ENCODE assay signal across 25 mouse cellular contexts in the genomic region with DNA sequence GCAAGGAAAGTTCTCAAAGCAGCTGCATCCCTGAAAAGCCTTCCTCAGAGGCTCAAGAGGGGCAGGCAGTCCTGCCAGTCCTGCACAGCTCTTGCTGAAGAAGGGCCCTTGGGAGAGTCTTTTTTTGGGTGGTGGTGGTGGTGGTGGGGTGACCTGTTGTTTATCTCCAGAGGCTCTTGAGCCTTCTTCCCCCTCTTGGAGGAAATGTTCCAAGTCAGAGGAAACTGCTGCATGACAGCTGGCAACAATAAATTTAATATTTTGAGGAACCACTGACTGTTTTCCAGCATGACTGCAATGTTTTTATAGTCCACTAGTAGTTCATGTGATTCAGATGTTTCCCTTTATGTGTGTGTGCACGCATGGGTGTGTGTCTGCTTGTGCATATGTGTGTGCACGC.
DNase-seq lines count a peak whose midpoint lies in the region; ATAC-seq and TF ChIP-seq lines count a peak whose summit lies in the region.
"Had no signal": no experiment of that assay in that cellular context is flagged by ENCODE, and none has a peak within 500 bp of the region (broad histone marks: within the 10 kb centered on the region; RNA-seq: fewer than 3 reads in every experiment).

No protein-coding gene starts in this region.

- peak; percentile 19 for DNase-seq in liver, adult 2 months (ENCODE audit: extremely low read depth, low read depth, low spot score)
- DNase-seq in liver: no peak
- DNase-seq in lung, adult 18-20 months: no peak
- DNase-seq: adrenal gland, postnatal 10 days; B cell, adult 2 months; cerebellum, adult 11-12 months; cerebellum, adult 9-11 months; gastrocnemius, postnatal 10 days; kidney, adult 18-20 months; kidney, postnatal 14 days; layer of hippocampus, adult 9-11 months; midbrain, embryonic 14.5 days; right cerebral cortex, postnatal 25 days had no signal

- no peaks in the 10 kb centered on the region for H3K79me2 ChIP-seq in liver, adult 2 months (ENCODE audit: control insufficient read depth, insufficient read depth, low read length)

- no peak overlapping the region for H3K4me2 ChIP-seq in kidney, embryonic 16.5 days (replicated peaks; ENCODE audit: low read depth, low read length)
- H3K4me2 ChIP-seq: embryonic facial prominence, embryonic 13.5 days; heart, embryonic 12.5 days; limb, embryonic 13.5 days; lung, embryonic 15.5 days; stomach, embryonic 15.5 days had no signal

- H3K27ac ChIP-seq in liver, adult 2 months (replicated peaks; ENCODE audit: insufficient read depth, low read depth, low read length): no peak overlapping the region
- peak overlapping the region; percentile 93 for H3K27ac ChIP-seq in bone marrow macrophage, adult 2 months (ENCODE audit: insufficient read depth, low read depth, low read length)
- no peak overlapping the region for H3K27ac ChIP-seq in kidney, embryonic 16.5 days (ENCODE audit: low read length)
- H3K27ac ChIP-seq: embryonic facial prominence, embryonic 13.5 days; limb, embryonic 13.5 days; liver, embryonic 14.5 days; lung, embryonic 15.5 days; stomach, embryonic 15.5 days had no signal

- TF ChIP-seq CTCF in liver, adult 2 months (IDR thresholded peaks at IDR 0.05; ENCODE audit: low read depth, low read length): no peak
- TF ChIP-seq CTCF in bone marrow macrophage, adult 2 months (IDR thresholded peaks at IDR 0.05; ENCODE audit: low read depth, low read length): no peak

- H3K27me3 ChIP-seq in liver, adult 2 months (ENCODE audit: control insufficient read depth, insufficient read depth, low read length): no peaks in the 10 kb centered on the region
- H3K27me3 ChIP-seq in kidney, embryonic 16.5 days (ENCODE audit: insufficient read depth, low read length): no peaks in the 10 kb centered on the region
- H3K27me3 ChIP-seq: CH12.LX; embryonic facial prominence, embryonic 13.5 days; heart, embryonic 12.5 days; limb, embryonic 13.5 days; lung, embryonic 15.5 days; stomach, embryonic 15.5 days had no signal

- H3K4me3 ChIP-seq in liver, adult 2 months (ENCODE audit: insufficient read depth, low read depth, low read length): no peak overlapping the region
- H3K4me3 ChIP-seq in bone marrow macrophage, adult 2 months (ENCODE audit: insufficient read depth, low read length): no peak overlapping the region
- H3K4me3 ChIP-seq in kidney, embryonic 16.5 days (ENCODE audit: low read length): no peak overlapping the region
- H3K4me3 ChIP-seq: embryonic facial prominence, embryonic 13.5 days; heart, embryonic 12.5 days; limb, embryonic 13.5 days; lung, embryonic 15.5 days; stomach, embryonic 15.5 days had no signal

- H3K9me3 ChIP-seq in kidney, embryonic 16.5 days (ENCODE audit: low read length): no peaks in the 10 kb centered on the region
- H3K9me3 ChIP-seq: embryonic facial prominence, embryonic 13.5 days; heart, embryonic 12.5 days; limb, embryonic 13.5 days; lung, embryonic 15.5 days; stomach, embryonic 15.5 days had no signal

- no peaks in the 10 kb centered on the region for H3K4me1 ChIP-seq in liver, adult 2 months (ENCODE audit: control insufficient read depth, insufficient read depth, low read length)
- peaks cover 46% of the 10 kb centered on the region for H3K4me1 ChIP-seq in bone marrow macrophage, adult 2 months (ENCODE audit: control insufficient read depth, insufficient read depth, low read length)
- no peaks in the 10 kb centered on the region for H3K4me1 ChIP-seq in kidney, embryonic 16.5 days (ENCODE audit: insufficient read depth, low read length)
- H3K4me1 ChIP-seq: embryonic facial prominence, embryonic 13.5 days; limb, embryonic 13.5 days; lung, embryonic 15.5 days; stomach, embryonic 15.5 days had no signal

- no peaks in the 10 kb centered on the region for H3K36me3 ChIP-seq in liver, adult 2 months (ENCODE audit: control insufficient read depth, insufficient read depth, low read length)
- no peaks in the 10 kb centered on the region for H3K36me3 ChIP-seq in kidney, embryonic 16.5 days (ENCODE audit: insufficient read depth, low read length)
- H3K36me3 ChIP-seq: embryonic facial prominence, embryonic 13.5 days; heart, embryonic 12.5 days; limb, embryonic 13.5 days; lung, embryonic 15.5 days; stomach, embryonic 15.5 days had no signal

- peak; percentile 68 for ATAC-seq in hematopoietic stem cell, adult 5-6 weeks (replicated peaks in 1 of 2; ENCODE audit: insufficient read depth in 1 of 2, low FRiP score in 2 of 2, low TSS enrichment in 1 of 2, low read depth in 1 of 2, poor library complexity in 2 of 2, severe bottlenecking in 2 of 2)
- ATAC-seq in kidney, embryonic 16.5 days (ENCODE audit: low FRiP score, low TSS enrichment): no peak
- ATAC-seq: forebrain, embryonic 16.5 days; hindbrain, embryonic 16.5 days had no signal

- no peak overlapping the region for H3K9ac ChIP-seq in liver, adult 2 months (ENCODE audit: low read depth, low read length)
- H3K9ac ChIP-seq in kidney, embryonic 16.5 days (replicated peaks; ENCODE audit: low read length): no peak overlapping the region
- H3K9ac ChIP-seq: embryonic facial prominence, embryonic 13.5 days; heart, embryonic 12.5 days; limb, embryonic 13.5 days; liver, embryonic 14.5 days; lung, embryonic 15.5 days; stomach, embryonic 15.5 days had no signal

- TF ChIP-seq POLR2A in liver, adult 2 months (IDR thresholded peaks at IDR 0.05; ENCODE audit: extremely low read depth, insufficient read depth, low read length): no peak
- no peak for TF ChIP-seq POLR2A in bone marrow macrophage, adult 2 months (IDR thresholded peaks at IDR 0.05; ENCODE audit: borderline replicate concordance, low read depth, low read length)

- 85% methylated on average over 2 of the region's 2 CpGs for WGBS in liver, adult 2 months
- 74% methylated on average over 2 of the region's 2 CpGs for WGBS in kidney, embryonic 16.5 days
